Mouse (Mus musculus): ENCODE measurements around the gene Rnf11.

DNA sequence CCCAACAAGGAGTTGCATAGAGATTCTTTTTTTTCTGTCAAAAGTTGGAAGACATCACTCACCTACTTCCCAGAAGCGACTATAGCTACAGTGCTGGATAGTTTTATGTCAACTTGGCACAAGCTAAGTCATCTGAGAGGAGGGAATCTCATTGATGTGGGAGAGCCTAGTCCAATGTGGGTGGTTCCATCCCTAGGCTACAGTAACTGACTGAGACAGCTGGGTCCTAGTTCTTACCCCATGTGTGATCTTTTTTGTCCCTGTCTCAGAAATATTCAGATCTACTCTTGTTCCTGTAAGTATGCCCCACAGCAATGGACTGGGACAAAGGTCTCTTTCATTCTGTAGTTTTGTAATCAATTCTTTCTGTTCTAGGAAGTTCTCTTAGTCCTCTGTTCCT, 66.5 kb downstream of the Rnf11 start:
- TF ChIP-seq POLR2A (IDR thresholded peaks at IDR 0.05; ENCODE audit: borderline replicate concordance, insufficient read depth, low read length) = no peak
- TF ChIP-seq CTCF (IDR thresholded peaks at IDR 0.05; ENCODE audit: borderline replicate concordance, insufficient read depth, low read depth, low read length) = no peak

Data from cerebellum, adult 2 months (tissue).